Mouse (Mus musculus) embryonic facial prominence, embryonic 15.5 days (tissue): ENCODE results near the gene Dkk2. TPM values are rescaled to one million over a fixed set of nuclear protein-coding genes. Genes with fewer than 3 reads are reported as not detected.
"Not testable (repeated sequence)": the region's sequence is repeated elsewhere in the genome, so short reads cannot be mapped to it uniquely, and the experiment has no call there.

Source experiments
- ATAC-seq: fragments of 200-750 bp; cut with Nextera tagmentation; 2 replicates; pipeline ENCODE4 v1.8.0; 2017; ENCODE audit warnings: low read depth, moderate TSS enrichment; ENCODE audit not compliant: insufficient number of reproducible peaks, low FRiP score, low TSS enrichment
- H3K27ac ChIP-seq: fragments of 300-500 bp; sonication (generic); replicated peaks from 2 replicates; pipeline ENCODE4 v1.5.1; 2015; ENCODE audit warnings: mild to moderate bottlenecking, inconsistent platforms
- H3K27me3 ChIP-seq: fragments of 300-500 bp; sonication (generic); 2 replicates; pipeline ENCODE4 v1.6.1; 2015; ENCODE audit warnings: inconsistent platforms
- H3K36me3 ChIP-seq: fragments of 300-500 bp; sonication (generic); 2 replicates; pipeline ENCODE4 v1.6.1; 2015; ENCODE audit warnings: mild to moderate bottlenecking, inconsistent platforms
- H3K4me1 ChIP-seq: fragments of 300-500 bp; sonication (generic); 2 replicates; pipeline ENCODE4 v1.6.1; 2015; ENCODE audit warnings: inconsistent platforms
- H3K4me2 ChIP-seq: fragments of 300-500 bp; sonication (generic); replicated peaks from 2 replicates; pipeline ENCODE4 v1.6.1; 2015; ENCODE audit warnings: mild to moderate bottlenecking, inconsistent platforms
- H3K4me3 ChIP-seq: fragments of 300-500 bp; sonication (generic); replicated peaks from 2 replicates; pipeline ENCODE4 v1.5.1; 2015; ENCODE audit warnings: mild to moderate bottlenecking, inconsistent platforms
- H3K9ac ChIP-seq: fragments of 300-500 bp; sonication (generic); 2 replicates; pipeline ENCODE4 v1.6.1; 2015; ENCODE audit warnings: inconsistent platforms
- H3K9me3 ChIP-seq: fragments of 300-500 bp; sonication (generic); replicated peaks from 2 replicates; pipeline ENCODE4 v1.6.1; 2016; ENCODE audit warnings: inconsistent platforms
- WGBS: fragments of 180-500 bp; shearing (Covaris S2); methylation state at CpG from one replicate; pipeline ENCODE4 v1.1.7; 2015; 5-methylcytosine and 5-hydroxymethylcytosine counted together
- polyA plus RNA-seq: library from polyadenylated mRNA; unstranded; fragments of >200 nt; fragmentation: Nextera tagmentation; extraction: Ambion mirVana; gene quantifications from 2 replicates; pipeline ENCODE4 v1.2.1, GENCODE M21; 2015

The Dkk2 gene
- 35.2 and 36.0 TPM in 2 replicates for polyA plus RNA-seq

DNA sequence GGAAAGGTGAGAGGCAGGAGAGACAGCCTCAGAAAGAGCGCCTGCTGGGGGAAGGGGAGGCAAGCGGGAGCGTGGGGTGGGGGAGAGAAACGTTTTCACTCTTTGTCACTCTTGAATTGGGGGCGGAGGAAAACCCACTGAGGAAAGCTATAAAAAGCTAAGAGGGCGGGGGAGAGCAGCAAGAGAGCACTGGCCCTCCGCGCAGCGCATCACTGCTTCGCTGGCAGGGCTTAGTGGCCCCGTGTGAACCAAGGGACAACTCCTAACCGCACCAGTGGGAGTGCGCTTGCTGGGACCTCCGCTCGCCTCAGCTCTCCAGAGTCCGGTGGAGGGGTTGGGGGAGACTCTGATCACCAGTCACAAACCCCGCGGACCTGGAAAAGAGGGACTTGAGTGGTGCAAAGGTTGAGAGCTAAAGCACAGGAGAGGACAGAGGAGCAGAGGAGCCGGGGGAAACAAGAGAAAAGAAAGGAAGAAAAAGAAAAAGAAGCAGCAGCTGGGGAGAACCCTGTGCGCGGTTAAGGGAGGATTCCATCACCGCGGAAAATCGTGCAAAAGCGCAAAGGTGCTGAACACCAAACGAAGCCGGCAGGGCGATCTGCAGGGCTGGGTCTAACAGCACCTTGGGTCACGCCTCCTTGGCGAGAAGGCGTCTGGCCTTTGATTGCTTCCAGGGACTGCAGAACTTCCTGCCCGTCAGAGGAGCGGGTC is at the start of gene Dkk2:
TSS of gene Dkk2 (plus strand) at position 181 of the 711 bp plus-strand sequence.
- Histone ChIP-seq H3K27ac (peak within 1 kb of the TSS; percentile 68), H3K36me3 (no peaks in the 10 kb centered on the region), H3K4me1 (peaks cover 25% of the 10 kb centered on the region), H3K4me2 (peak within 1 kb of the TSS; percentile 88), H3K9ac (peak within 1 kb of the TSS; percentile 26), H3K27me3 (peaks cover 15% of the 10 kb centered on the region), H3K9me3 (no peaks in the 10 kb centered on the region), H3K4me3 (peak within 1 kb of the TSS; percentile 53)
- ATAC-seq = peak; percentile 58; the same call in 1 of the 2 replicates
- under 1% methylated on average over 33 of the region's 33 CpGs for WGBS

DNA sequence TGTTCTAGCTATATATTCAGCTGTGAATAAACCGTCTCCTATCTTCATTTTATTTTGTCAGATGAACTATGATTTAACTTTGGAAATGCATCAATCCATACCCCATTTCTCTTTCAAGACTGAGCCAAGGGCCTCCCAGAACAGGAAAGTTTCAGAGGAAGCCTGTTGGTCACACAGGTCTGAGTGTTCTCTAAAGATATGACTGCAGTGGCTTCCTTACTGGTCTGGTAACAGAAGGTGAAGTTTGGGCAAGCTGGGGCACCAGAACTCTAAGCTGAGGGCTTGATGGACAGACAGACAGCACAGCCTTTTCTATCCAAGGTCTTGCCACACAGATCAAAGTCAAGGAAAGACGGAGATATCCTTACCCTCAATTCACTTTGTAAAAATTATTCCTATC is 48.4 kb upstream of the Dkk2 start:
- no peak for ATAC-seq
- H3K27me3 ChIP-seq = no peaks in the 10 kb centered on the region
- H3K9ac ChIP-seq = no peak overlapping the region
- peaks cover 4% of the 10 kb centered on the region; the same call in 1 of the 2 replicates for H3K4me1 ChIP-seq
- H3K4me2 ChIP-seq = no peak overlapping the region
- no peaks in the 10 kb centered on the region for H3K9me3 ChIP-seq
- WGBS = 88% methylated on average over 2 of the region's 2 CpGs
- no peak overlapping the region for H3K27ac ChIP-seq
- no peaks in the 10 kb centered on the region for H3K36me3 ChIP-seq
- H3K4me3 ChIP-seq = no peak overlapping the region

DNA sequence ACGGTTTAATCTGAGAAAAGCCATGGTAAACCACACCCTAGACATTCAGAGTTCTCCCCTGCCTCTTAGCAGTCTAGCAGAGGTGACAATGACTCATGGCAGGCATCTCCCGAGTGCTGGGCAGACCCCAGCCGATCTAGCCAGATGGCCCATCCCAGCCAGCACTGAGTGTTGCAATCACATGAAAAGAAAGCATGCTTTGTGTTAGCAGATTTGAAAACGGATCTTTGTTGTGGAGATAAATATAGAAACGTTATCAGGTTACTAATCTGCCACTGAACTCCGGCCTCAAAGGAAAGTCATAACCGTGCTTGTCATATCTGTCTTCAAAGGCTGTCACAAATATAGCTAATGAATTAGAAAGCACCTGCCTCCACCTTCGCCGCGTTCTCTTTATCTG is 47.4 kb upstream of the Dkk2 start:
- H3K27ac ChIP-seq = no peak overlapping the region
- no peak overlapping the region for H3K4me3 ChIP-seq
- no peaks in the 10 kb centered on the region for H3K27me3 ChIP-seq
- no peak overlapping the region for H3K9ac ChIP-seq
- H3K9me3 ChIP-seq = no peaks in the 10 kb centered on the region
- 36% methylated on average over 10 of the region's 10 CpGs for WGBS
- no peak for ATAC-seq
- no peak overlapping the region for H3K4me2 ChIP-seq
- H3K36me3 ChIP-seq = no peaks in the 10 kb centered on the region
- H3K4me1 ChIP-seq = peaks cover 4% of the 10 kb centered on the region; the same call in 1 of the 2 replicates

DNA sequence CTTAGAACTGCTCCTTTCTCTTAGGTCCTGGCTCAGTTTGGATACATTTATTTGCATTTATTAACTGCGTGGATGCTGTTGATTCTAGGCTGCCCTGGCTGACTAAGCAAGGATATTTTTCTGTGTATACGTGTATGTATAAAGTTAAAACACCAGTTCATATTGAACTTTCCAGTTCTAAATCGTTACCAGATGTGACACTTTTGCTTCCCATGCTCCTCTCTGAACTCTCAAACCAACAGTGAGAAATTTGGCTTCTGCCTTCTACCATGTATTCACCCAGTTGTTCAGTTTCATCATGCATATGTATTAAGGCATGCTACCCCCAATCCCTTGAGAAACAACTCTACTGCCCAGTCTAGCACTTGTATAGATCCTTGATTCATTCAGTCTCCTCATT is 45.0 kb upstream of the Dkk2 start:
- no peak overlapping the region for H3K27ac ChIP-seq
- no peak for ATAC-seq

DNA sequence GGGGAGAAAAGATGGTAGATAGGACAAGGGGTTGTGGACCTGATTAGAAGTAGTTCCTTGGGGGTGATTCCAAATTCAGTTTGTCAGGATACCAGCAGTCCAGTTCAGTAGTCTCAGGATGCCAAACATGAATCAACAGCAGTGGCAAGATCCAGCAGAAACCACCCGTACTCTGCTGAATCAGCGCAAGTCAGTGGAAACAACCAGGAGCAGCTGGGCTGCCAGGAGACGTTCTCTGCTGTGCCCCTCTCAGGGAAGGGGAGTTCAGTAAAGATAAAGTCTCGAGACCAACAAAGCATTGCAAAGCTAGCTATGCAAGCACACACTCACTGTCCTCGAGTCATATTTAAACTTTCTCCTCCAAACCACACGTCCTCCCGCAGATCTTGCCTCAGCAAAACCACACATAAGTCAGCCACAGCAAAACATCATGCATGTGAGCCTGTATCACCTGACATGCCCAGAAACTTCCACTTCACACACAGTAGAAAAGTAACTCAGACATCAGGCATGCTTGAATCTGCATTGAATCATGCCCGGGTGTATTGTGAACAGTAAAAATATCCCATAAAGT is 34.1 kb upstream of the Dkk2 start:
- Histone ChIP-seq H3K4me1 (no peaks in the 10 kb centered on the region), H3K27ac (no peak overlapping the region), H3K4me3 (no peak overlapping the region), H3K9me3 (no peaks in the 10 kb centered on the region), H3K27me3 (no peaks in the 10 kb centered on the region), H3K4me2 (no peak overlapping the region), H3K36me3 (no peaks in the 10 kb centered on the region), H3K9ac (no peak overlapping the region)
- 69% methylated on average over 8 of the region's 8 CpGs for WGBS
- ATAC-seq = no peak

More for the DNA sequence above, 45.0 kb upstream of the Dkk2 start:
- H3K4me1 ChIP-seq = no peaks in the 10 kb centered on the region
- H3K9me3 ChIP-seq = no peaks in the 10 kb centered on the region
- H3K36me3 ChIP-seq = no peaks in the 10 kb centered on the region
- no peak overlapping the region for H3K4me2 ChIP-seq
- 50% methylated on average over 3 of the region's 3 CpGs for WGBS
- no peak overlapping the region for H3K4me3 ChIP-seq
- H3K27me3 ChIP-seq = no peaks in the 10 kb centered on the region
- H3K9ac ChIP-seq = no peak overlapping the region

DNA sequence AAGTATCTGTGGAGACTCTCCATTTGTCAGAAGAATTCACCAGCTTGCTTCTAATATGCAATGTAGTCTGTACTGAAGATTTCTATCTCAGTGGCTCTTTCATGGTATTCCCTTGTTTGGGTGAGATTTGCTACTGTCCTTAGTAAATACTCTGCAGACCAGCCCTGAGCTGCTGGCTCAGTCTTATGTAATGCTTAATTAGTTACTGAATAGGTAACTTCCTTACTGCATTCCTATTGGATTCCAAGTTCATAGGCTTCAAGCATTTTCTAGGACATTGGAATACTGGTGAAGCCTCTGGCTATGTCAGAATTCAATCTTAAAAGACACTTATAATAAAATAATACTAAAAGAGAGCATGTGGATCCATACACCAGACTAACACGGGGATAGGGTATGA is 22.3 kb upstream of the Dkk2 start:
- ATAC-seq, H3K9ac ChIP-seq, H3K27ac ChIP-seq, H3K36me3 ChIP-seq, H3K9me3 ChIP-seq, H3K4me2 ChIP-seq, H3K27me3 ChIP-seq, H3K4me1 ChIP-seq, H3K4me3 ChIP-seq: not testable (repeated sequence)
- 68% methylated on average over 1 of the region's 1 CpGs for WGBS

DNA sequence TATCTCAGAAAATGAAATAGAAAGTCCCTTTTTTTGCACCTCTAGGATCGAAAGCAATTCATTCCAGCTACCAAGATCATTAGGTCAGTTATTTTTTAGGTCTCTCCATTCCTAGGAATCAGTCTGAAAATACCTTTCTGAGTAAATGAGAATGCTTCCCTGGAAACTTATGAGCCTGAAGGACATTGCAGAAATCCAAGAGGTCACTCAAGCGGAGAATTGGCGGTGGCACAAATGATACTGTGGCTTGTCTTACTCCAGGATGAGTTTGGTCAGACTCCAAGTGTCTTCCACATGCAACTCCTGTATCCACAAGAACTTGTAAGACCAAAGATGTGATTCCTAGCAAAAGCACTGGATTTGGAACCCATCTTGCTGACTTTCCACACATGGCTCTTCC is 21.7 kb upstream of the Dkk2 start:
- no peaks in the 10 kb centered on the region for H3K9me3 ChIP-seq
- H3K27me3 ChIP-seq = no peaks in the 10 kb centered on the region
- H3K27ac ChIP-seq = no peak overlapping the region
- 95% methylated on average over 3 of the region's 3 CpGs for WGBS
- H3K4me3 ChIP-seq = no peak overlapping the region
- H3K36me3 ChIP-seq = no peaks in the 10 kb centered on the region
- H3K4me2 ChIP-seq = no peak overlapping the region
- no peak for ATAC-seq
- 0 out of 2 replicates have a peak, but pooled peaks cover 3% of the 10 kb centered on the region for H3K4me1 ChIP-seq
- no peak overlapping the region for H3K9ac ChIP-seq

DNA sequence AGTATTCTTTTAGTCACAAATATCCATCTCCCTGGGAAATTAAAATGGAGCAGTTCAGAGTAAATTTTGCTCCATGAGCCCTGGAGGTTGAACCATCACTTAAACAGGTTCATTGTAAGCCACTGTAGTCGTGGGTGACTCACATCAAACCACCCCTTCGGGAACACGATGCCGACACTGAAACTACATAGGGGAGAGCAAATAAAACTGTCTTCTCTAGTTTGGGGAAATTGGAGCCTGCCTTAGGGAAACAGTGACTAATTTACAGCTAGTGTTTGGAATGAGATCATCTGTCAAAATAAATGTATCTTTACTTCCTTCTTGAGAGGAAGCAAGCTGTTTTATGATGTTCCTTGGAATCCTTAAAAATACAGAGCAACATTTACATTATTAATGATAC is 21.1 kb upstream of the Dkk2 start:
- ATAC-seq = no peak
- no peak overlapping the region for H3K27ac ChIP-seq
- no peaks in the 10 kb centered on the region for H3K9me3 ChIP-seq
- 0 out of 2 replicates have a peak, but pooled peaks cover 3% of the 10 kb centered on the region for H3K4me1 ChIP-seq
- H3K36me3 ChIP-seq = no peaks in the 10 kb centered on the region
- H3K9ac ChIP-seq = no peak overlapping the region
- H3K4me2 ChIP-seq = no peak overlapping the region
- H3K27me3 ChIP-seq = no peaks in the 10 kb centered on the region
- WGBS = 38% methylated on average over 4 of the region's 4 CpGs
- no peak overlapping the region for H3K4me3 ChIP-seq

DNA sequence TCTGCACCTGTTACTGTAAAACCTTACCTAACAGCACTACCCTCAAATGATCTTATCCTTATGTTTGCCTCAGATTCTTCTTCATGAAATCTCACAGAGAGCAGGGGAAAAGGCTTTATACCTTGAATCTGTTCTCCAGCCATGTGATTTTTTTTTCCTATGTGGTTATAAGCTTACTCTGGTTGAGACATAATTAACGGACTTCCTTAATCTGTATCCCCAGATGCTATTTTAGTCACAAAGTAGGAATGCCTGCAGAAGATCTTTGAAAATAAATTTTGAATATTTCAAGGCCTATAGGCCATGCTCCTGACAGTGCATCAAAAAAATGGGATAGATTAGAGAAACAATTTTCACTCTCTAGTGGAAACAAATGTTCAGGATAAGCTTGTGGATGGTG is 20.2 kb upstream of the Dkk2 start:
- Histone ChIP-seq H3K27ac (no peak overlapping the region), H3K4me2 (no peak overlapping the region), H3K9me3 (no peaks in the 10 kb centered on the region), H3K27me3 (no peaks in the 10 kb centered on the region), H3K9ac (no peak overlapping the region), H3K4me1 (0 out of 2 replicates have a peak, but pooled peaks cover 3% of the 10 kb centered on the region), H3K36me3 (no peaks in the 10 kb centered on the region), H3K4me3 (no peak overlapping the region)
- ATAC-seq = no peak
- 53% methylated on average over 1 of the region's 1 CpGs for WGBS

DNA sequence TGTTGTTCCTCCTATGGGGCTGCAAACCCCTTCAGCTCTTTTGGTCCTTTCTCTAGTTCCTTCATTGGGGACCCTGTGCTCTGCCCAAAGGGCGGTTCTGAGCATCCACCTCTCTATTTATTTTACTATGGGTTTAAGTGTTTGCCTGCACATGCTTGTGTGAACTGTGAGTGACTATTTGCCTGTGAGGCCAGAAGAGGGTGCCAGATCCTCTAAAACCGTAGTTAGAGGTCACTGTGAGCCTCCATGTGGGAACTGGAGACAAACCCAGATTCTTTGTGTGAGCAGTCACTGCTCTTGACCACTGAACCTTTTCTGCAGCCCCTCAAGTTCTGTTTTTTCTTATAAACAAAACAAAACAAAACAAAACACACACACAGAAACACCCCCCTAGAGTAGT is 14.1 kb upstream of the Dkk2 start:
- no peak for ATAC-seq
- Histone ChIP-seq H3K27ac (no peak overlapping the region), H3K4me3 (no peak overlapping the region), H3K9ac (no peak overlapping the region), H3K36me3 (no peaks in the 10 kb centered on the region), H3K4me1 (no peaks in the 10 kb centered on the region), H3K27me3 (no peaks in the 10 kb centered on the region), H3K4me2 (no peak overlapping the region), H3K9me3 (no peaks in the 10 kb centered on the region)
- 51% methylated on average over 2 of the region's 2 CpGs for WGBS

DNA sequence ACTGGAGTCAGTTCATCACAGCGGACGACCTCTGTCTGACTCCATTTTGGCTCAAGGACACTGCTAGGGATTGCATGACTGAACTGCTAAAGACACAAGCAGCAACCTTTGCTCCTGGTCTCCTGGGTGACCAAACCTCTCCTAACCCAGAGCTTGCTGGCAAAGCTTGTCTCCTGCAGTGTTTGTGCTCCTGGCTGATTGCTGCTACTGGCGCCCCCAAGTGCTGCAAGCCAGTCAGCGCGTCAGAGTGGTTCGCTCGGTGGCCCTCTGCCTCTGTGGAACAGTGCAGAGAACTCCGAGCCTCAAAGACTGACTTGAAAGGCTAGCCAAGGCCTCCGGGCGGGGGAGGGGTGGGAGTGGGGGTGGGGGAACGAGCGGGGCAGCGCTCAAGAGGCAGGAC is 1.1 kb upstream of the Dkk2 start:
- Histone ChIP-seq H3K4me3 (peak overlapping the region; percentile 53), H3K27me3 (peaks cover 15% of the 10 kb centered on the region), H3K4me1 (peaks cover 25% of the 10 kb centered on the region), H3K36me3 (no peaks in the 10 kb centered on the region), H3K9ac (no peak overlapping the region), H3K27ac (peak overlapping the region; percentile 68; the same call in 1 of the 2 replicates), H3K9me3 (no peaks in the 10 kb centered on the region), H3K4me2 (peak overlapping the region; percentile 88)
- 5% methylated on average over 13 of the region's 13 CpGs for WGBS
- ATAC-seq = peak; percentile 79
